Mouse (Mus musculus) layer of hippocampus, postnatal 10 days (tissue): Measurements from ENCODE around the gene Mael. TPM values are rescaled to one million over a fixed set of nuclear protein-coding genes. Genes with fewer than 3 reads are reported as not detected.
A peak's percentile ranks its signal among the peaks of the same experiment; 100 is the strongest.

Experiments used
- DNase-seq, 2 experiments: peaks; one replicate each; pipeline ENCODE4 v3.0.0; 2021; ENCODE audit warnings: low spot score in 2 of 2
- total RNA-seq, 2 experiments: library from RNA; stranded (reverse); gene quantifications; 2 replicates each; pipeline ENCODE4 v1.2.3; 2021

The Mael gene
- total RNA-seq, 2 experiments from 2014 or later: 0.42 TPM; not detected in 1

DNA sequence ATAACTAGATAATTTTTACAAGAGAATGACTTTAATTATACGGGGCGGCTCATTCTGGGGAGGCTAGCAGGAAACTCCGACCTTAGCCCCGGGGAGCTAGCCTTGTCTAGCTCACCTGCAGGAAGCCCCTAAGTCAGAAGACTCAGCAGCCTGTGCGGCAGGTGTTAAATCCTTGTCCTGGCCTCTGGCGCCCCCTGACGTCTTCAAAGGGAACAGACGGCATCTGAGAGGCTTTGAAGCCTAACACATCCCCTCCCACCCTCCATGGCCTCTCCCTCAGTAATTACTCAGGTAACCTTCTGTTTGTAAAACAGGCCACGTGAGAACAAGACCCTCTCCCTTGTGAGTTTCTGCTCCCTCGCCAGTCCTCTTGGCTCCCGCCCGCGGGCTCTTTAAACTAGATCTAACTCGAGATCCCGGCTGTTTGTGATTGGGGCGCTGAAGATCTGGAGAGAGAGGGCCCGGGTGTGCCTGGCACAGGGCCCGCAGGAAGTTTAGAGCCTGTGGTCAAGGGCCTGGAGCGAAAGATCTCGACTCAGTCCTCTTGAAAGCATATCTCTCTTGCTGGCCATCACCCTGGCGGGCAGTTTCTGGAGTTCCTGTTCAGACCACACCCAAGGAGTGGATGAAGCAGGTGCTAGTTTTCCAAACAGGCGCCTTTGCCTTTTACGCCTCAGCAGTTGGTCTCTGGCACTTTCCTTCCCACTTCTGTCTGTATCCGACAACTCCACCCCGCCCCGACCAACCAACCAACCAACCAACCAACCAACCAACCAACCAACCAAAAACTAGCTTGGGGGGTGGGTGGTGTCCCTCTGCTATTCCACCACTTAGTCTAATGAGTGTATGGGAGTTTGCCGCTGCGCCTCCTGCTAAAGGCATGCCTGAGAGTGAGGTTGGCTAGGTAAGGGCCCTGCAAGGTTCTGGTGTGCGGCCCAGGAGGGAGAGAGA, 84.1 kb downstream of the Mael start:
- DNase-seq: peak; percentile 82 to 85

DNA sequence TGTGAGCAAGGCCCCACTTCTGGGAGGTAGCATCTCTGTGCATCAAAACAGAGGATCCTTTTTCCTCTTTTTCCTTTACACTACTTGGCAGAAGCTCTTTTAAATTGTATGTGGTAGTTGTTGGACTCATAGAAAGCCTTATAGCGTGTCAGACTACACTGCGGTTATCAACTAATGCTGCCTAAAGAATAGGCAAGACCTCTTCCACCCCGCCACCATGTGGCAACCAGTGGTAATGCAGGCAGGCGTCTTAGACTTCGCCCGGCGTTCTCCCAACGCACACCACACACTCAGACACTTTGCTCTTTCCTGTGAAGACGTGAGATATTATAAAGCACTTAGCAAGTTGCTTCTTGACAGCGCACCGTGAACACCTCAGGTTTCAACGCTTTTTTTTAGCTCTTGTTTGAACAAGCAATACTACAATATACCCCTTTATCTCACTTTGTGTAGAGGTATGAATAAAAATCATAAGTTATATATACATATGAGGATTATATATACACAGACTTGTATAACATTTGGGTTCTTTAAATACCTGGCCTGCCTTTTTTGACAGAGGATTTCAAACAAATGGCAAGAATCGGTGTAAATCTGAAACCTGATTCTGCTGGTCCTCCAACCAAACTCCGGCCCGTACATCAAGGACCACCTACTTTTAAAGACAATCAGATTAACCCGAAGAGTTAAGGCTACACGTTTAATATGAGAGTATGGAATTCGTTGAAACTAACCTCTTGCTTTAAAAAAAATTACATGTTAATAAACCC, 85.0 kb downstream of the Mael start:
- DNase-seq: peak; percentile 93 to 94

DNA sequence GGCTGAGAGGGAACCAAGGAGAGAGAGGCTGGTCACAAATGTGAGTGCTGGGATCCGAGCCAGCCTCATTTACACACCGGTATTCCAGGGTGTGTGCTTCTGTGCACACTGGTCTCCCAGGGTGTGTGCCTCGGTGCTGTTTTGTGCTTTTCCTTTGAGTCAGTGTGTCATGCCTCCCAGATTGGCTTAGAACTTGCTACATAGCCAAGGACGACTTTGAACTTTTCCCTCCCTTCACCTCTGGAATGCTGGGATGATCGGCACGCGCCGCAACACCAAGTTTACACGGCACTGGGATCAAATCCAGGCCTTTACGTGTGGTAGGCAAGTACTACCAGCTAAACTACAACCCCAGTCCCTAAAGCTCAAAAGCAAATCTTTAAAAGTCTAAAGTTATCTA, 86.5 kb downstream of the Mael start:
- no peak for DNase-seq

DNA sequence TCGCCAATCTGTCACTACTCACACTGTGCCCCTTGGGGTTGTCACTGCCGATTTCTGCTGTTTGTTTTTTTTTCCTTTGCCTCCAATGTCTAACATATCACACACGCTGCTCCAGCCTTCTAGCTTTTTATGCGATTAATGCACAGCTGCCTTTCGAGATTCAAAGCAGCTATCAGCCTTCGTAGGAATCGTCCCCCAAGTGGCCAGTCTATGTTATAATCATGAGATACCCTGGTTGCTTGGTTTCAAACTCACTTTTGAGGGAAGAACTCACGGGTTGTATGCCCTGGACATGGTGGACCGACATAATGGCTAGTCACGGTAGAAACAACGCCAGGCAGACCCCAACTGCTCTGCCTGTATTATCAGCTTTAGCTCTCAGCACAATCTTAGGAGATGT, 87.2 kb downstream of the Mael start:
- no peak for DNase-seq

Other genes with a start within 250 kb of the Mael start
- 10 to 100 TPM; 18.6 to 22.2 TPM for gene Pou2f1, start 236.1 kb downstream of the Mael start, total RNA-seq
- gene Dusp27, start 110.8 kb downstream of the Mael start, total RNA-seq: under 1 TPM; 0.23 to 0.58 TPM
- not detected for gene Gpa33, start 108.5 kb downstream of the Mael start, total RNA-seq
- gene Ildr2, start 15.4 kb upstream of the Mael start, total RNA-seq: 10 to 100 TPM; 89.2 to 90.3 TPM
- 10 to 100 TPM; 36.6 to 38.9 TPM for gene Tada1, start 140.3 kb upstream of the Mael start, total RNA-seq
- gene Pogk, start 171.1 kb upstream of the Mael start, total RNA-seq: 10 to 100 TPM; 41.0 to 41.6 TPM